Mouse (Mus musculus) ES-E14 (cell line): ENCODE results near the gene Pex11b. TPM values are rescaled to one million over a fixed set of nuclear protein-coding genes. Genes with fewer than 3 reads are reported as not detected.
"Not testable (repeated sequence)": the region's sequence is repeated elsewhere in the genome, so short reads cannot be mapped to it uniquely, and the experiment has no call there.

Experiments used
- DNase-seq: peaks from one replicate; pipeline ENCODE4 v3.0.0-alpha.2; 2013; ENCODE audit warnings: low read depth, low spot score
- H3K27ac ChIP-seq: 2 replicates; pipeline ENCODE4 v1.5.1; 2012; ENCODE audit warnings: low read depth, mild to moderate bottlenecking, low read length, moderate library complexity, mixed read lengths; ENCODE audit not compliant: poor library complexity, insufficient read depth, severe bottlenecking
- H3K36me3 ChIP-seq: 2 replicates; pipeline ENCODE4 v1.6.1; 2012; ENCODE audit warnings: mild to moderate bottlenecking, low read length, moderate library complexity, mixed read lengths; ENCODE audit not compliant: control insufficient read depth, poor library complexity, insufficient read depth, severe bottlenecking
- H3K4me1 ChIP-seq, 2 experiments: fragments of 150-350 bp in 1 of 2; sonication (generic) in 1 of 2; 2 replicates each; pipeline ENCODE4 v1.6.1; 2012; ENCODE audit warnings: low read length in 2 of 2, mild to moderate bottlenecking in 1 of 2, mixed read lengths in 1 of 2; ENCODE audit not compliant: control insufficient read depth in 2 of 2, insufficient read depth in 2 of 2, poor library complexity in 1 of 2
- H3K4me3 ChIP-seq, 2 experiments: fragments of 150-350 bp in 1 of 2; sonication (generic) in 1 of 2; 2 replicates each; pipeline ENCODE4 v1.5.1; 2012; ENCODE audit warnings: low read length in 2 of 2, low read depth in 1 of 2, mild to moderate bottlenecking in 1 of 2, mixed read lengths in 1 of 2; ENCODE audit not compliant: insufficient read depth in 1 of 2, poor library complexity in 1 of 2, severe bottlenecking in 1 of 2
- H3K9ac ChIP-seq: 2 replicates; pipeline ENCODE4 v1.6.1; 2012; ENCODE audit warnings: low read depth, mild to moderate bottlenecking, low read length, mixed read lengths; ENCODE audit not compliant: poor library complexity, insufficient read depth, severe bottlenecking
- H3K9me3 ChIP-seq: fragments of 150-350 bp; sonication (generic); 2 replicates; pipeline ENCODE4 v1.6.1; 2012; ENCODE audit warnings: low read depth, mild to moderate bottlenecking, low read length; ENCODE audit not compliant: control insufficient read depth, insufficient read depth
- CHD2 ChIP-seq: IDR thresholded peaks from 2 replicates; pipeline ENCODE4 v1.6.1; 2014; ENCODE audit warnings: mild to moderate bottlenecking, low read depth, low read length, inconsistent platforms
- HCFC1 ChIP-seq: IDR thresholded peaks from 2 replicates; pipeline ENCODE4 v1.6.1; 2012; ENCODE audit warnings: low read length, inconsistent platforms, borderline replicate concordance; ENCODE audit not compliant: insufficient read depth
- MAFK ChIP-seq: IDR thresholded peaks from 2 replicates; pipeline ENCODE4 v1.6.1; 2014; ENCODE audit warnings: mild to moderate bottlenecking, low read depth, low read length, inconsistent platforms; ENCODE audit not compliant: insufficient read depth
- ZC3H11A ChIP-seq: IDR thresholded peaks from 2 replicates; pipeline ENCODE4 v1.6.1; 2012; ENCODE audit warnings: low read depth, mild to moderate bottlenecking, inconsistent platforms, low read length, borderline replicate concordance
- ZNF384 ChIP-seq: IDR thresholded peaks from 2 replicates; pipeline ENCODE4 v1.6.1; 2012; ENCODE audit warnings: low read depth, low read length, inconsistent platforms
- in situ Hi-C, 2 experiments: fragments of 600-800 bp; cut with MboI; formaldehyde crosslinking; loops; one replicate each; pipeline ENCODE4 v1.15.1; 2025; ENCODE audit warnings: low sequenced_read_pairs in 2 of 2, inconsistent platforms in 1 of 2; ENCODE audit not compliant: unreplicated experiment in 2 of 2
- total RNA-seq: library from RNA; depleted of rRNA; stranded (reverse); fragments of 300-350 nt; gene quantifications from 2 replicates; pipeline ENCODE4 v1.2.3, GENCODE M21; 2012

Gene Pex11b
- total RNA-seq, 1 experiment, result 15.6 TPM

GRCm38 (mm10) chr3:96601251-96601787 lies 33.9 kb upstream of the Pex11b start:
- TF ChIP-seq ZNF384 (no peak), CHD2 (no peak), ZC3H11A (no peak), MAFK (no peak)
- Histone ChIP-seq H3K4me3 (peak overlapping the region; percentile 68 to 82), H3K4me1 (peaks cover 4 to 9% of the 10 kb centered on the region in 2 experiments; a peak in 3 of 4 replicates), H3K9ac (peak overlapping the region; percentile 70; the same call in 1 of the 2 replicates), H3K9me3 (no peaks in the 10 kb centered on the region), H3K36me3 (no peaks in the 10 kb centered on the region), H3K27ac (no peak overlapping the region)
- no peak for DNase-seq
- in situ Hi-C loops, result no loop called here

- no peak for DNase-seq
- H3K4me1 ChIP-seq, result peaks cover 4 to 9% of the 10 kb centered on the region in 2 experiments; a peak in 3 of 4 replicates
- H3K4me3 ChIP-seq, result peak overlapping the region in 1 of 2 experiments; percentile 68; a peak in 1 of 4 replicates
- in situ Hi-C loops, result no loop called here
- no peak for TF ChIP-seq HCFC1
- no peak for TF ChIP-seq ZC3H11A
- no peak for TF ChIP-seq ZNF384
- no peak for TF ChIP-seq MAFK
- TF ChIP-seq CHD2, result no peak
- H3K27ac ChIP-seq, result no peak overlapping the region
- H3K36me3 ChIP-seq, result no peaks in the 10 kb centered on the region
- no peak overlapping the region for H3K9ac ChIP-seq
- no peaks in the 10 kb centered on the region for H3K9me3 ChIP-seq
Measured at GRCm38 (mm10) chr3:96601941-96602703, 33.1 kb upstream of the Pex11b start.

- Histone ChIP-seq H3K4me1 (peaks cover 2 to 5% of the 10 kb centered on the region in 2 experiments; a peak in 2 of 4 replicates), H3K36me3 (no peaks in the 10 kb centered on the region), H3K9me3 (no peaks in the 10 kb centered on the region), H3K4me3 (no peak overlapping the region), H3K9ac (no peak overlapping the region), H3K27ac (no peak overlapping the region)
- in situ Hi-C loops, result no loop called here
- no peak for DNase-seq
- TF ChIP-seq ZC3H11A (no peak), MAFK (no peak), HCFC1 (no peak), ZNF384 (no peak), CHD2 (no peak)
Measured at GRCm38 (mm10) chr3:96602704-96603084, 32.5 kb upstream of the Pex11b start.

- in situ Hi-C loops, result no loop called here
Measured at GRCm38 (mm10) chr3:96603311-96603710, 31.9 kb upstream of the Pex11b start.

DNA sequence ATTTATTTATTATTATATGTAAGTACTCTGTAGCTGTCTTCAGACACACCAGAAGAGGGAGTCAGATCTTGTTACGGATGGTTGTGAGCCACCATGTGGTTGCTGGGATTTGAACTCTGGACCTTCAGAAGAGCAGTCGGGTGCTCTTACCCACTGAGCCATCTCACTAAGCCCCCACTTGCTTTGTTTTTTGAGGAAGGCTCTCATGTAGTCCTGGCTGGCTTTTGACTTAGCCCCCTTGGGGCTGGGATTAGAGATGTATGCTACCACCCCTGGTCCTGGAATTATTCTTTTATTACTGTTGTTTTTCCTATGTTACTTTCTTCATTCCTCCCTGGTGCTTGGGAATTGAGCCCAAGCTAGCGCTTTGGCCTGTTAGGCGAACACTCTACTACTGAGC lies 29.2 kb upstream of the Pex11b start:
- in situ Hi-C loops, H3K4me1 ChIP-seq: not testable (repeated sequence)

More at GRCm38 (mm10) chr3:96603311-96603710, 31.9 kb upstream of the Pex11b start:
- no peak overlapping the region for H3K4me3 ChIP-seq
- no peak for DNase-seq
- no peak for TF ChIP-seq ZC3H11A
- no peak for TF ChIP-seq CHD2
- H3K9ac ChIP-seq, result no peak overlapping the region
- H3K36me3 ChIP-seq, result no peaks in the 10 kb centered on the region
- no peak overlapping the region for H3K27ac ChIP-seq
- peaks cover 2 to 4% of the 10 kb centered on the region in 2 experiments; a peak in 2 of 4 replicates for H3K4me1 ChIP-seq
- H3K9me3 ChIP-seq, result no peaks in the 10 kb centered on the region

More for the DNA sequence above, 29.2 kb upstream of the Pex11b start:
- not testable (repeated sequence) for H3K36me3 ChIP-seq, H3K27ac ChIP-seq, H3K9me3 ChIP-seq, H3K4me3 ChIP-seq, DNase-seq, H3K9ac ChIP-seq
